Mouse (Mus musculus): ENCODE results near the gene Tfap2e.

DNA sequence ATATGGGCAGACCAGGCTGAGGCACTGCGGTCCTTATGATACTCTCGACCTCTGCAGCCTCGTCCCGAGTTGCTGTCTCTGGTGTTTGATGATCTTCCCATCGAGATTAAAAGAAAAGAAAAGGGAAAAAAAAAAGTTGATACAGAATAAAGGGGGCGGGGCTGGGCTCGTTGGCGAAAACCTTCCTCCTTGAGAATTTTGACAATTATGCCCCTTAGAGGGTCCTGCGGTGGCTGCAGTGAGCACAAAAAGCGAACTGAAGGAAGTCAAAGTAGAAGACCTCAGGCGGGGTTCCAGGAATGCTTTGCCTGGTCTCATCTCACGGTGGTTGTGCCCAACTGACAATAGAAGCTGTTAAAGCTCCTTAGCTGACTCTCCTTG is 18.2 kb upstream of the Tfap2e start:
- no peak for TF ChIP-seq CTCF (IDR thresholded peaks at IDR 0.05)
- no peak for TF ChIP-seq POLR2A (IDR thresholded peaks at IDR 0.05; ENCODE audit: insufficient read depth, low read depth, low read length)
- TF ChIP-seq EP300 (IDR thresholded peaks at IDR 0.05; ENCODE audit: insufficient read depth, low read depth, low read length) = no peak
